Mouse (Mus musculus): ENCODE data around the gene Dvl3.

The Dvl3 gene

GRCm38 (mm10) chr16:20497980-20498676, 18.7 kb upstream of the Dvl3 start:
- DNase-seq, result peak in 1 of 2 experiments; percentile 14

- DNase-seq, result peak; percentile 95 to 96
Measured at GRCm38 (mm10) chr16:20498677-20499475, 17.9 kb upstream of the Dvl3 start, which contains the start of gene Eif2b5. Eif2b5 (plus strand) TSS chr16:20498817.

- DNase-seq, result no peak
Measured at GRCm38 (mm10) chr16:20506000-20506399, 10.8 kb upstream of the Dvl3 start.

GRCm38 (mm10) chr16:20509349-20509748, 7.4 kb upstream of the Dvl3 start:
- peak in 1 of 2 experiments; percentile 49 for DNase-seq

GRCm38 (mm10) chr16:20511277-20511847, 5.4 kb upstream of the Dvl3 start:
- no peak for DNase-seq

- no peak for DNase-seq
Measured at GRCm38 (mm10) chr16:20516032-20516431, 750 bp upstream of the Dvl3 start.

- DNase-seq, result no peak
Measured at GRCm38 (mm10) chr16:20517216-20517615, 434 bp downstream of the Dvl3 start.

- peak; percentile 57 to 70 for DNase-seq
Measured at GRCm38 (mm10) chr16:20517701-20518374, 1.1 kb downstream of the Dvl3 start.

- no peak for DNase-seq
Measured at GRCm38 (mm10) chr16:20523886-20524285, 7.1 kb downstream of the Dvl3 start.

GRCm38 (mm10) chr16:20528779-20529178, 12.0 kb downstream of the Dvl3 start:
- peak in 1 of 2 experiments; percentile 14 for DNase-seq

- no peak for DNase-seq
Measured at GRCm38 (mm10) chr16:20529375-20529774, 12.6 kb downstream of the Dvl3 start.

- no peak for DNase-seq
Measured at GRCm38 (mm10) chr16:20530941-20531340, 14.2 kb downstream of the Dvl3 start.

GRCm38 (mm10) chr16:20534617-20535295, 18.0 kb downstream of the Dvl3 start:
- peak in 1 of 2 experiments; percentile 5 for DNase-seq

GRCm38 (mm10) chr16:20535296-20536080, 18.7 kb downstream of the Dvl3 start, which contains the start of gene Ap2m1:
Ap2m1 (plus strand) TSS chr16:20535478.
- peak; percentile 95 to 97 for DNase-seq

- DNase-seq, result no peak
Measured at GRCm38 (mm10) chr16:20536081-20536665, 19.4 kb downstream of the Dvl3 start.

- no peak for DNase-seq
Measured at GRCm38 (mm10) chr16:20537071-20537471, 20.3 kb downstream of the Dvl3 start.

- DNase-seq, result no peak
Measured at GRCm38 (mm10) chr16:20537601-20538320, 21.0 kb downstream of the Dvl3 start.

GRCm38 (mm10) chr16:20539649-20540048, 22.9 kb downstream of the Dvl3 start:
- no peak for DNase-seq

- DNase-seq, result no peak
Measured at GRCm38 (mm10) chr16:20540438-20540837, 23.7 kb downstream of the Dvl3 start.

GRCm38 (mm10) chr16:20545696-20546095, 28.9 kb downstream of the Dvl3 start:
- DNase-seq, result no peak
